Mouse (Mus musculus) liver, embryonic 14.5 days (tissue): Measurements from ENCODE around the gene Ugp2. TPM values are rescaled to one million over a fixed set of nuclear protein-coding genes. Genes with fewer than 3 reads are reported as not detected.

Experiments used
- ATAC-seq: fragments of 200-750 bp; cut with Nextera tagmentation; 2 replicates; pipeline ENCODE4 v1.8.0; 2017; ENCODE audit warnings: moderate number of reproducible peaks, mild to moderate bottlenecking, moderate library complexity; ENCODE audit not compliant: insufficient read depth
- DNase-seq, 3 experiments: peaks; one replicate each; pipeline ENCODE4 v3.0.0-alpha.2; 2012 to 2013; ENCODE audit warnings: low read depth in 3 of 3, low spot score in 3 of 3
- H3K27ac ChIP-seq: fragments of 300-500 bp; sonication (generic); 2 replicates; pipeline ENCODE4 v1.5.1; 2014; ENCODE audit warnings: moderate library complexity, mild to moderate bottlenecking, control low read depth, inconsistent platforms
- H3K27me3 ChIP-seq: fragments of 300-500 bp; sonication (generic); 2 replicates; pipeline ENCODE4 v1.6.1; 2014; ENCODE audit warnings: mild to moderate bottlenecking, low read length, moderate library complexity; ENCODE audit not compliant: control insufficient read depth, insufficient read depth
- H3K36me3 ChIP-seq: fragments of 300-500 bp; sonication (generic); replicated peaks from 2 replicates; pipeline ENCODE4 v1.6.1; 2014; ENCODE audit warnings: low read depth; ENCODE audit not compliant: control insufficient read depth, insufficient read depth
- H3K4me1 ChIP-seq, 2 experiments: fragments of 200-500 bp in 1 of 2; fragments of 300-500 bp in 1 of 2; sonication (generic) in 1 of 2; replicated peaks; 2 replicates each; pipeline ENCODE4 v1.6.1; 2012 to 2014; ENCODE audit warnings: antibody characterized with exemption in 1 of 2, inconsistent platforms in 1 of 2, low read length in 1 of 2; ENCODE audit not compliant: control insufficient read depth in 2 of 2, insufficient read depth in 2 of 2
- H3K4me2 ChIP-seq: fragments of 300-500 bp; sonication (generic); 2 replicates; pipeline ENCODE4 v1.6.1; 2014; ENCODE audit warnings: low read depth, mild to moderate bottlenecking, control low read depth, moderate library complexity
- H3K4me3 ChIP-seq, 2 experiments: fragments of 200-500 bp in 1 of 2; fragments of 300-500 bp in 1 of 2; sonication (generic) in 1 of 2; 2 replicates each; pipeline ENCODE4 v1.5.1; 2012 to 2014; ENCODE audit warnings: low read depth in 2 of 2, low read length in 2 of 2, mild to moderate bottlenecking in 2 of 2, control low read depth in 1 of 2, inconsistent platforms in 1 of 2, moderate library complexity in 1 of 2; ENCODE audit not compliant: insufficient read depth in 1 of 2
- H3K9ac ChIP-seq: fragments of 300-500 bp; sonication (generic); replicated peaks from 2 replicates; pipeline ENCODE4 v1.6.1; 2014; ENCODE audit warnings: mild to moderate bottlenecking, control low read depth, moderate library complexity
- H3K9me3 ChIP-seq: fragments of 300-500 bp; sonication (generic); 2 replicates; pipeline ENCODE4 v1.6.1; 2016; ENCODE audit warnings: low read length, mixed read lengths; ENCODE audit not compliant: control insufficient read depth
- CTCF ChIP-seq: IDR thresholded peaks from 2 replicates; pipeline ENCODE4 v1.5.1; 2016; ENCODE audit warnings: antibody characterized with exemption, low read depth, control low read depth
- EP300 ChIP-seq: IDR thresholded peaks from 2 replicates; pipeline ENCODE4 v1.6.1; 2016; ENCODE audit warnings: antibody characterized with exemption, low read depth
- WGBS: fragments of 180-500 bp; shearing (Covaris S2); extraction: QIAGEN DNeasy Blood & Tissue Kit; methylation state at CpG from one replicate; pipeline ENCODE4 v1.1.7; 2014; ENCODE audit not compliant: insufficient replicate concordance; 5-methylcytosine and 5-hydroxymethylcytosine counted together
- polyA plus RNA-seq, 2 experiments: library from polyadenylated mRNA; depleted of rRNA in 1 of 2; stranded (reverse) in 1 of 2; unstranded in 1 of 2; fragments of >200 nt; fragmentation: Nextera tagmentation in 1 of 2; extraction: Ambion mirVana in 1 of 2; gene quantifications; 2 replicates each; pipeline versions ENCODE4 v1.2.1 to v1.2.3; 2012 to 2014

Ugp2 gene
- polyA plus RNA-seq, 2 experiments = 12.3 to 31.6 TPM

DNA sequence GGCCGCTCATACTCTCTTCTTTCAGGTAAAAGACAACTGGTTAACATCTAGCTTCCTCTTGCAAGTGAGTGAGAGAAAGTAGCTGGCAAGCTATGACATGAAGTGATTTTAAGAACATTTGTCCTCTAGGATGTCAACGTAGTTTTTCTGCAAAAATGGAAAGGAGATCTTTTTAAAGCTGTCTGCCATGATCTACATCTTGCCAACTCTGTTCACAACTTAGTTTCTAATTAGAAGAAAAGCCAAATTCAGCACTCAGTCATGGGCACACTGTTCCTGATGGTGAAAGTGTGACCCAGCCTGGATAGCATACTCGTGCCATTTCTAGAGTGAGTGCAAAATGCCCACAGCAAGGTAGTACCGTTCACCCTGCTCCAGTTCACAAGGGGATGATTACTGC lies 31.9 kb downstream of the Ugp2 start:
- peaks cover 6 to 8% of the 10 kb centered on the region in 2 experiments for H3K4me1 ChIP-seq
- no peak overlapping the region for H3K9ac ChIP-seq
- no peaks in the 10 kb centered on the region for H3K27me3 ChIP-seq
- WGBS = 68% methylated on average over 4 of the region's 4 CpGs
- H3K36me3 ChIP-seq = no peaks in the 10 kb centered on the region
- no peaks in the 10 kb centered on the region for H3K9me3 ChIP-seq
- H3K4me3 ChIP-seq = no peak overlapping the region
- DNase-seq (no peak), ATAC-seq (no peak)
- H3K4me2 ChIP-seq = no peak overlapping the region
- TF ChIP-seq EP300 = no peak
- no peak for TF ChIP-seq CTCF
- H3K27ac ChIP-seq = no peak overlapping the region

DNA sequence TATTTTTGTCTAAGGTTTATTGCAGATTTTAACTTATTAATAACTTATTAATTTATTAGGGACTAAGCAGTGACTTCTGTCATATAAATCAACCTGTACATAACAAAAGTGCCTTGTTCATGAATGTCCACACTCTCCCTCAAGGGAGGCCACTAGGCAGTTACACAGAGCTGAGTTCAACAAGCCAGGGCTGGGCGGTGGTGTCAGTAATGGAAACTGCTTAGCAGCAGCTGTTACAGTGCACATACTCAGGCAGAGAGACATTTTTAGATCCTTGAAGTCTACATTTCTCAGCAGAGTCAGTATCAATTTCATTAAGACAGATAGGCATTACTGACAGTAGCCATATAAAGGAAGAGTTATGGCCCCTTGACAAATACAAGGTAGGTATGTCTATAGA lies 33.1 kb downstream of the Ugp2 start:
- Histone ChIP-seq H3K4me1 (peaks cover 0 to 2% of the 10 kb centered on the region in 2 experiments; a peak in 2 of 4 replicates), H3K27me3 (no peaks in the 10 kb centered on the region), H3K36me3 (no peaks in the 10 kb centered on the region), H3K4me3 (no peak overlapping the region), H3K27ac (no peak overlapping the region), H3K4me2 (no peak overlapping the region), H3K9me3 (no peaks in the 10 kb centered on the region), H3K9ac (no peak overlapping the region)
- TF ChIP-seq EP300 = no peak
- TF ChIP-seq CTCF = no peak
- WGBS = 80% methylated on average over 1 of the region's 1 CpGs
- no peak for DNase-seq
- ATAC-seq = no peak

DNA sequence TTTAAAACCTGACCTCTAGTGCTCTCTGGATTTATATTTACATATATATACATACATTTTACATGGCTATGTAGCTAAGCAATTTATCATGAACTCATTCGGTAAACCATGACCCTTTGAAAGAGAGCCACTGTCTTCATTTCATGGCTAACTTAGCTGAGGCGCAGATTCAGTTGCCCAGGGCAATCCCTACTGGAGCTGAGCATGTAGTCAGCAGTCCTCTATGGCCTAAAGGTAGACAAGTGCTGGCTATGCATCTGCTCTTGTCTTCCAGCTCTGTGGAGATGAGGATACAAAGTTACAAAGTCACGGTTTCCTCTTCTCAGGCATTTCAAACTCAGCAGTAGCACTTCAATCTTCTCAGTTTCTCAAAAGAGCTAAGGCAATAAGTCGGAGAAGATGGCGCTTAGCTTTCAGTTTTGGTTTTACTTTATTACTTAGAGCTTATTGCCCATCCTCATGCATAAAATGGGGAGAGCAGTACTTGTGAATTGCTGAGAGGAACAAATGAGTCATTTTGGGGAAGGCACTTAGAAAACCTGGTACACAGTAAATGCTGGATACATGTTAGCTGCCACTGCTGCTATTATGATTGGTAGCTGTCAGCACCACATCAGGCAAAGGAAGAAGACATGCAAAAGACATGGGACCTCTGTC lies 38.2 kb downstream of the Ugp2 start:
- no peak for ATAC-seq
- no peak overlapping the region for H3K4me2 ChIP-seq
- TF ChIP-seq CTCF (no peak), EP300 (no peak)
- no peaks in the 10 kb centered on the region for H3K4me1 ChIP-seq
- H3K9me3 ChIP-seq = no peaks in the 10 kb centered on the region
- WGBS = 71% methylated on average over 5 of the region's 5 CpGs
- H3K9ac ChIP-seq = no peak overlapping the region
- H3K4me3 ChIP-seq = no peak overlapping the region
- no peak overlapping the region for H3K27ac ChIP-seq
- DNase-seq = no peak
- peaks cover 5% of the 10 kb centered on the region for H3K36me3 ChIP-seq
- no peaks in the 10 kb centered on the region for H3K27me3 ChIP-seq

DNA sequence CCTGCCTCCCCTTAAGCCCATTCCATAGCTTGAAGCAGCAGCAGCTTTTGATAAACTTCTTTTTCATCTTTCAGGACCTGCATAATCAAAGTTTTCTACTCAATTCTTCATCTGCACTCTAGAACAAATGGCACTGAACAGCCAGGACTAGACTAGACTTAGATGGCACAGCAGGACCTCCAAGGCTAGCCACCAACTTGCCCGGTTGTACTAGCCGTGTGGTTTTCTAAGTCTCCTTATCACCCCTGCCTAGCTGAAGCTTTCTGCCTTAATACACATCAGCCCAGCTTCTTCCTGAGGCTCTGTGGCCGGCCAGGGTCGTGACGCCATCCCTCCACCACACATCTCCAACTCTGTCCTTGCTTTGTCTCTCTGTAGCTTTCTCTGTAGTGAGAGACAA lies 42.9 kb downstream of the Ugp2 start:
- Histone ChIP-seq H3K27ac (no peak overlapping the region), H3K36me3 (peaks cover 5% of the 10 kb centered on the region), H3K9ac (no peak overlapping the region), H3K4me3 (no peak overlapping the region), H3K4me2 (no peak overlapping the region), H3K4me1 (no peaks in the 10 kb centered on the region), H3K27me3 (no peaks in the 10 kb centered on the region), H3K9me3 (no peaks in the 10 kb centered on the region)
- 46% methylated on average over 5 of the region's 5 CpGs for WGBS
- TF ChIP-seq EP300 = no peak
- no peak for DNase-seq
- ATAC-seq = no peak

DNA sequence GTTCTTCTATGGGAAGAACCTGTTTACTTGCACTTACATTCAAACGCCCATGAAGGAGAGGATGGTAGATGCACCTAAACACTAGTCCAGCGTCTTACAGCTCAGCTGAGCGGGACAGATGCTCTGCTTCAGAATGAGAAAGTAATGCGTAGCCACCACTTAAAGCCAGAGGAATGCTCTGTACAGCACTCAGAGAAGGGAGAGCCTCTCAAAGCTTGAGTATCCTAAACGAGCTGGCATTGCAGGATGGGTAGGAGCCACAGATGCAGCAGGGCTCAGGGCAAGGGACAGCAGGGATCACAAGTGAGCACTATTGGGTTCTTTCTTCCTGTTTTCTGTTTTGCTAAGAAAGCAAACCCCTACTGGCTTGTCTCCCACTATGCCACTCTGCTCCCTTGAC lies 43.5 kb downstream of the Ugp2 start:
- H3K4me2 ChIP-seq = no peak overlapping the region
- no peak for DNase-seq
- ATAC-seq = no peak
- H3K27me3 ChIP-seq = no peaks in the 10 kb centered on the region
- H3K27ac ChIP-seq = no peak overlapping the region
- peaks cover 5% of the 10 kb centered on the region for H3K36me3 ChIP-seq
- no peaks in the 10 kb centered on the region for H3K4me1 ChIP-seq
- no peaks in the 10 kb centered on the region for H3K9me3 ChIP-seq
- 82% methylated on average over 5 of the region's 5 CpGs for WGBS
- no peak overlapping the region for H3K9ac ChIP-seq
- TF ChIP-seq EP300 (no peak), CTCF (no peak)
- H3K4me3 ChIP-seq = no peak overlapping the region
